Mouse (Mus musculus): ENCODE results near the gene Appbp2.
A peak's percentile ranks its signal among the peaks of the same experiment; 100 is the strongest.

The Appbp2 gene

GRCm38 (mm10) chr11:85157301-85157700, 77.6 kb downstream of the Appbp2 start:
- no peak for DNase-seq (ENCODE audit: low spot score)

- no peak for DNase-seq (ENCODE audit: low spot score)
These were observed 82.5 kb downstream of the Appbp2 start for GRCm38 (mm10) chr11:85152256-85152930.

GRCm38 (mm10) chr11:85139581-85140540, 95.1 kb downstream of the Appbp2 start, which contains the start of gene Usp32:
Gene Usp32, minus strand, starts transcription at chr11:85140161.
- DNase-seq (ENCODE audit: low spot score), result peak; percentile 87

- DNase-seq (ENCODE audit: low spot score), result peak; percentile 1
These were observed 96.0 kb downstream of the Appbp2 start for GRCm38 (mm10) chr11:85138776-85139474.
